Mouse (Mus musculus): ENCODE measurements around the gene Usp2. TPM values are rescaled to one million over a fixed set of nuclear protein-coding genes. Genes with fewer than 3 reads are reported as not detected.

The Usp2 gene
- polyA plus RNA-seq, 1 experiment from 2014 or later, result 39.4 TPM

DNA sequence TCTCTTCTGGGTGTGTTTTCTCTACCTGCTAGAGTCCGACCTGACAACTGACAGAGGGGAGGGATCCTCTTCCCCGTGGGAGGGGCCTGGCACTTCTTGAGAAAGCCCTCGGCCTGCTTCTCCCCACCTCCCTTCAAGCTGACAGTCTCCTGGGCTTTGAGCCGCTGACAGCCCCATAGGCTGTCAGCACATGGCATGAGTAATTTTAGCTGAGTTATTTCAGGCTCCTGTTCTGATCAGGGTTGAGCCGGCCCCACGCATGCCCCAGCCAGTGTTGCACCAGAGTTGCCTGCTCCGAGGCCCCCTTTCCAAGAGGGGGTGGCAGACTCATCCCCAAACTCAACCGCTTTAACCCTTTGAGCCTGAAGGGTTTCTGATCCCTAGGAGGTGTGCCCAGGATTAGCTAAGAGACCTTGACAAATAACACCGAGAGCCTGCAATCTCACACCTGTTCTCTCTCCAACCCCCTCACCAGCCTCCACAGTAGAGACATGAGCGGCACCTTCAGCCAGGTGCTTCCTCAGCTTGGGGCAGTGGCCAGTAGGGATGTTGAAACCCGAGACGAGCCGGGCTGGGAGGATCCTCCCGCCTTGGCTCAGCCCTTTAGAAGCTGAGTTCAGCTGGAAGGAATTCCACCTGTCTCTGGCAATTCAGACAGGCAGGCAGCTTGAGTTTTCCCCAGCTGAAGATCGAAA lies 21.1 kb downstream of the Usp2 start:
- ATAC-seq (ENCODE audit: low read depth) (peak; percentile 71), DNase-seq (ENCODE audit: low spot score) (peak; percentile 83)
- Histone ChIP-seq H3K4me2 (ENCODE audit: low read depth, low read length) (peak overlapping the region; percentile 27; the same call in 1 of the 2 replicates), H3K9ac (ENCODE audit: low read depth, low read length) (no peak overlapping the region), H3K9me3 (ENCODE audit: control insufficient read depth, low read length) (no peaks in the 10 kb centered on the region), H3K27me3 (replicated peaks; ENCODE audit: control insufficient read depth, insufficient read depth, low read length) (0 out of 2 replicates have a peak, but pooled peaks cover 10% of the 10 kb centered on the region), H3K36me3 (ENCODE audit: control insufficient read depth, insufficient read depth, low read length) (peaks cover 23% of the 10 kb centered on the region; the same call in 1 of the 2 replicates), H3K4me1 (ENCODE audit: control insufficient read depth, insufficient read depth, low read length) (peaks cover 41% of the 10 kb centered on the region), H3K27ac (replicated peaks; ENCODE audit: low read depth, low read length) (no peak overlapping the region), H3K4me3 (ENCODE audit: low read depth, low read length) (no peak overlapping the region)
- WGBS, result 4% methylated on average over 15 of the region's 15 CpGs

DNA sequence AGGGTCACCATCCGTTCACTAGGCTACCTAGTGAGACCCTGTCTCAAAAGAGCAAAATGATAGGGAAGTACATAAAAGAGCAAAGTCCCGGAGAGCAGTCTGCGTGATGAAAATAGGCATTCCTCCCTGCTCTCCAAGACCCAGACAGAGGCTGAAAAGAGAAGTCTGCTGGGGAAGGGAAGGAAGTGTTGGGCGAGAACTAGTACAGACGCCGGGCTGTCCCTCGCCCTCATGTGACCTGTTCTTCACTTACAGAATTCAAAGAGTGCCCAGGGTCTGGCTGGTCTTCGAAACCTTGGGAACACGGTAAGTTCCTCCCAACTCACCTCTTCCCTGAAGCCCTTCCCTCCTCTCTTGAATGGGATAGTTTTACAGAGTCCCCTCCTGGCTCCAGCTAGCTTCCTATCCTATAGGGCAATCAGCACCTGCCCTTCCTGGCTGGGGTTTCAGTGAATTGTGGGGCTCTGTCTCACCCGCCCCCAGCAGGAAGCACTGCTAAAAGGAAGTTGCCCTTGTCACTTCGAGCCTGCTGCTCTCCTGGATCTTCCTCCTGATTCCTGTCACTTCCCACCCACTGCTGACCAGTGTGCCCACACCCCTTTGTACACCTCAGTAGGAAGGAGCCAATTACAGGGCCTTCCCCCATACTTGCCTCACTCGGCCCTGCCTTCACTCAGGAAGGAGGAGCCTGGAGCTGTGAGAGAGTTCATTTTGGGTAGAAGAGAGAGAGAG lies 22.2 kb downstream of the Usp2 start:
- ATAC-seq (ENCODE audit: low read depth) (no peak), DNase-seq (ENCODE audit: low spot score) (no peak)
- Histone ChIP-seq H3K9me3 (ENCODE audit: control insufficient read depth, low read length) (no peaks in the 10 kb centered on the region), H3K4me1 (ENCODE audit: control insufficient read depth, insufficient read depth, low read length) (peaks cover 36% of the 10 kb centered on the region), H3K4me3 (ENCODE audit: low read depth, low read length) (no peak overlapping the region), H3K4me2 (ENCODE audit: low read depth, low read length) (no peak overlapping the region), H3K27ac (replicated peaks; ENCODE audit: low read depth, low read length) (no peak overlapping the region), H3K36me3 (ENCODE audit: control insufficient read depth, insufficient read depth, low read length) (peaks cover 23% of the 10 kb centered on the region; the same call in 1 of the 2 replicates), H3K27me3 (replicated peaks; ENCODE audit: control insufficient read depth, insufficient read depth, low read length) (0 out of 2 replicates have a peak, but pooled peaks cover 3% of the 10 kb centered on the region), H3K9ac (ENCODE audit: low read depth, low read length) (no peak overlapping the region)
- 66% methylated on average over 12 of the region's 12 CpGs for WGBS

DNA sequence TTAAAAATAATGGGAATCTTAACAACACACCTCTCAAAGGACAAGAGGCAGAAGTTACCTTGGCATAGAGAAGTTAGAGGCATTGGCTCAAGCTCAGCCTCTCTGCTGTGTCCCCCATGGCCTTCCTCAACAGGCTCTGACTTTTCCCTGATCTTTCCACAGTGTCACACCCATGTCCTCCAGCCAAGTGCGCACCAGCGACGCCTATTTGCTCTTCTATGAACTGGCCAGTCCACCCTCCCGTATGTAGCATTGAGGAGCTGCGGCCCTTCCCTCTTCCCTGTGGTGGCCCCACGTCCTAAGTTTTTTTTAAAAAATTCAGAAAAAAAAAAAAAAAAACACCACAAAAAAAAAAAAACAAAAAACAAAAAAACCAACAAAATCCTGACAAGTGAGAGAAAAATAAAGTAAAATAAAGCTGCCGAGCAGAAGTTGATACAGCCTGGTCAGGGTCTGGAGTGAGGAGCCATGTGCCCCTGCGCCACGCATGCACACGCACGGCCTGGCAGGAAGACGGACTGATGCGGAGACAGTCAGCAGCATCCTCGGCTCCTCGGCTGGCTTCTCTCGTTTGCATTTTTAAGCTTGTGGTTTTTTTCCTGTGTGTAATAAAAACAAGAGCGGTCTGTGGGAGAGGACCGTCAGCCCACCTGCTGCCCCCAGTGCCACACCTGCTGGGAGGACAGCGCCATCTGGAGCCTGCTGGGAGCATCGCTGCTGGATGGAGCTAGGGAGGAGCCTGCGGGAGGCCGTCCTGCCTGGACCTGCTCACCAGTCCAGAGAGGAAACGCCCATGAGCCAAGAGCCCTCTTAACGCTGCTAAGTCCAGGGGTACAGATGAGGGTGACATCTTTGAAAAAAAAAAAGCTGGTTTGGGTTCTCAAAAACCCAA lies 27.0 kb downstream of the Usp2 start:
- ATAC-seq (ENCODE audit: low read depth), result peak; percentile 30
- Histone ChIP-seq H3K9ac (ENCODE audit: low read depth, low read length) (no peak overlapping the region), H3K4me1 (ENCODE audit: control insufficient read depth, insufficient read depth, low read length) (peaks cover 19% of the 10 kb centered on the region; the same call in 1 of the 2 replicates), H3K4me3 (ENCODE audit: low read depth, low read length) (no peak overlapping the region), H3K27me3 (replicated peaks; ENCODE audit: control insufficient read depth, insufficient read depth, low read length) (no peaks in the 10 kb centered on the region), H3K4me2 (ENCODE audit: low read depth, low read length) (peak overlapping the region; percentile 24; the same call in 1 of the 2 replicates), H3K9me3 (ENCODE audit: control insufficient read depth, low read length) (no peaks in the 10 kb centered on the region), H3K36me3 (ENCODE audit: control insufficient read depth, insufficient read depth, low read length) (peaks cover 23% of the 10 kb centered on the region; the same call in 1 of the 2 replicates), H3K27ac (replicated peaks; ENCODE audit: low read depth, low read length) (no peak overlapping the region)
- peak; percentile 85 for DNase-seq (ENCODE audit: low spot score)
- WGBS, result 35% methylated on average over 24 of the region's 24 CpGs

- 96% methylated on average over 3 of the region's 3 CpGs for WGBS
- Histone ChIP-seq H3K9ac (ENCODE audit: low read depth, low read length) (no peak overlapping the region), H3K4me1 (ENCODE audit: control insufficient read depth, insufficient read depth, low read length) (peaks cover 12% of the 10 kb centered on the region; the same call in 1 of the 2 replicates), H3K4me3 (ENCODE audit: low read depth, low read length) (no peak overlapping the region), H3K27ac (replicated peaks; ENCODE audit: low read depth, low read length) (no peak overlapping the region), H3K36me3 (ENCODE audit: control insufficient read depth, insufficient read depth, low read length) (peaks cover 23% of the 10 kb centered on the region; the same call in 1 of the 2 replicates), H3K9me3 (ENCODE audit: control insufficient read depth, low read length) (no peaks in the 10 kb centered on the region), H3K27me3 (replicated peaks; ENCODE audit: control insufficient read depth, insufficient read depth, low read length) (no peaks in the 10 kb centered on the region), H3K4me2 (ENCODE audit: low read depth, low read length) (no peak overlapping the region)
- DNase-seq (ENCODE audit: low spot score), result no peak
- ATAC-seq (ENCODE audit: low read depth), result no peak
These were observed 27.9 kb downstream of the Usp2 start for GRCm38 (mm10) chr9:44094737-44095136.

DNA sequence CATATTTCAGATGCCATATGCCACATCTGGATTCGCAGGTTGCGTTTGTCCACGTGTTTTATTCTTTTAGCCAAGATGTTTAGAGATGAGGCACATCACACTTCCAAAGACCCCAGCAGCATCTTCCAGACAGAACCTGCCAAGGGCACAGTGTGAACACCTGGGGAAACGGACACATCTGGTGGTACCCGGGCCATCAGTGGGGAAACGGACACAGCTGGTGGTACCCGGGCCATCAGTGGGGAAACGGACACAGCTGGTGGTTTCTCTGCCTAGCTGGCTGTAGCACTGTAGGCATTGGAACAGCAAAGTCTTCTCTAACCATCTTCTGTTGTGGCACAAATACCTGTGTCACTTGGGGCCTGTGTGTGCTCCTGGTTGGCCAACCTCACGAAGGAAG lies 29.0 kb downstream of the Usp2 start:
- Histone ChIP-seq H3K9me3 (ENCODE audit: control insufficient read depth, low read length) (no peaks in the 10 kb centered on the region), H3K9ac (ENCODE audit: low read depth, low read length) (no peak overlapping the region), H3K27ac (replicated peaks; ENCODE audit: low read depth, low read length) (no peak overlapping the region), H3K4me3 (ENCODE audit: low read depth, low read length) (no peak overlapping the region), H3K4me1 (ENCODE audit: control insufficient read depth, insufficient read depth, low read length) (peaks cover 7% of the 10 kb centered on the region; the same call in 1 of the 2 replicates), H3K4me2 (ENCODE audit: low read depth, low read length) (no peak overlapping the region), H3K27me3 (replicated peaks; ENCODE audit: control insufficient read depth, insufficient read depth, low read length) (no peaks in the 10 kb centered on the region), H3K36me3 (ENCODE audit: control insufficient read depth, insufficient read depth, low read length) (peaks cover 19% of the 10 kb centered on the region; the same call in 1 of the 2 replicates)
- WGBS, result 83% methylated on average over 9 of the region's 9 CpGs
- ATAC-seq (ENCODE audit: low read depth) (no peak), DNase-seq (ENCODE audit: low spot score) (no peak)

GRCm38 (mm10) chr9:44096536-44096935 lies 29.7 kb downstream of the Usp2 start:
- no peak overlapping the region for H3K27ac ChIP-seq (replicated peaks; ENCODE audit: low read depth, low read length)
- DNase-seq (ENCODE audit: low spot score), result no peak
- peak; percentile 31; the same call in 1 of the 2 replicates for ATAC-seq (ENCODE audit: low read depth)
- no peak overlapping the region for H3K4me3 ChIP-seq (ENCODE audit: low read depth, low read length)
- no peak overlapping the region for H3K9ac ChIP-seq (ENCODE audit: low read depth, low read length)
- peaks cover 7% of the 10 kb centered on the region; the same call in 1 of the 2 replicates for H3K4me1 ChIP-seq (ENCODE audit: control insufficient read depth, insufficient read depth, low read length)
- no peak overlapping the region for H3K4me2 ChIP-seq (ENCODE audit: low read depth, low read length)
- no peaks in the 10 kb centered on the region for H3K9me3 ChIP-seq (ENCODE audit: control insufficient read depth, low read length)
- no peaks in the 10 kb centered on the region for H3K27me3 ChIP-seq (replicated peaks; ENCODE audit: control insufficient read depth, insufficient read depth, low read length)
- WGBS, result 39% methylated on average over 9 of the region's 9 CpGs
- H3K36me3 ChIP-seq (ENCODE audit: control insufficient read depth, insufficient read depth, low read length), result 0 out of 2 replicates have a peak, but pooled peaks cover 11% of the 10 kb centered on the region

- no peaks in the 10 kb centered on the region for H3K27me3 ChIP-seq (replicated peaks; ENCODE audit: control insufficient read depth, insufficient read depth, low read length)
- no peak within 1 kb of the TSS for H3K4me3 ChIP-seq (ENCODE audit: low read depth, low read length)
- no peak within 1 kb of the TSS for H3K9ac ChIP-seq (ENCODE audit: low read depth, low read length)
- H3K36me3 ChIP-seq (ENCODE audit: control insufficient read depth, insufficient read depth, low read length), result peaks cover 16% of the 10 kb centered on the region
- no peaks in the 10 kb centered on the region for H3K9me3 ChIP-seq (ENCODE audit: control insufficient read depth, low read length)
- H3K4me2 ChIP-seq (ENCODE audit: low read depth, low read length), result no peak within 1 kb of the TSS
- DNase-seq (ENCODE audit: low spot score), result no peak
- no peak within 1 kb of the TSS for H3K27ac ChIP-seq (replicated peaks; ENCODE audit: low read depth, low read length)
- ATAC-seq (ENCODE audit: low read depth), result no peak
- H3K4me1 ChIP-seq (ENCODE audit: control insufficient read depth, insufficient read depth, low read length), result no peaks in the 10 kb centered on the region
- WGBS, result 36% methylated on average over 9 of the region's 9 CpGs
These were observed 34.7 kb downstream of the Usp2 start, which contains the start of gene Mfrp for GRCm38 (mm10) chr9:44101490-44101889. Mfrp (plus strand) TSS chr9:44101729.

DNA sequence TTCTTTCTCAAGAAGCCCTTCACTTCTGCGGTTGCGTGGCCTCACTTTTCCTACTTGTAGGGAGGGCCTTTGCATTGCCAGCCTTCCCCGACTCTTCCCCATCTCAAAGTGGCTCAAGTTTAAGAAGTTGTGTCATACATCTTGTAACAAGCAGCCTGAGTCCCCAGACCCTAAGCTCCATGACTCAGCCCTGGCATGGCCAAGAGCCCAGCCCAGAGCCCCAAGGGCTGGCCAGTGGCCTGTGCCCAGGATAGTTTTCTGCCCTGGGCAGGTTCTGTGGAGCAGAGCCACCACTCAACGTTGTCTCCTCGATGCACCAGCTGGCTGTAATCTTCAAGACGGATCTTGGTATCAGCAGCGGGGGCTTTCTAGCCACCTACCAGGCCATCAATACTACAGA lies 38.1 kb downstream of the Usp2 start:
- H3K9me3 ChIP-seq (ENCODE audit: control insufficient read depth, low read length), result no peaks in the 10 kb centered on the region
- H3K4me3 ChIP-seq (ENCODE audit: low read depth, low read length), result no peak overlapping the region
- H3K4me1 ChIP-seq (ENCODE audit: control insufficient read depth, insufficient read depth, low read length), result peaks cover 31% of the 10 kb centered on the region
- DNase-seq (ENCODE audit: low spot score) (no peak), ATAC-seq (ENCODE audit: low read depth) (no peak)
- no peak overlapping the region for H3K27ac ChIP-seq (replicated peaks; ENCODE audit: low read depth, low read length)
- no peak overlapping the region for H3K9ac ChIP-seq (ENCODE audit: low read depth, low read length)
- peaks cover 20% of the 10 kb centered on the region for H3K36me3 ChIP-seq (ENCODE audit: control insufficient read depth, insufficient read depth, low read length)
- H3K4me2 ChIP-seq (ENCODE audit: low read depth, low read length), result no peak overlapping the region
- H3K27me3 ChIP-seq (replicated peaks; ENCODE audit: control insufficient read depth, insufficient read depth, low read length), result no peaks in the 10 kb centered on the region
- 86% methylated on average over 7 of the region's 7 CpGs for WGBS
